Mouse (Mus musculus) stomach, postnatal 0 days (tissue): ENCODE measurements at regions not wholly inside any gene's neighbourhood (a gene's known extent, or its start where the extent isn't known, plus 50 kb on each side); places are given as distances from the start of the nearest gene placed in this dataset.

ENCODE experiments used
- ATAC-seq: fragments of 200-750 bp; cut with Nextera tagmentation; 2 replicates; pipeline ENCODE4 v1.8.0; 2017; ENCODE audit not compliant: low FRiP score, low TSS enrichment
- DNase-seq: peaks from one replicate; pipeline ENCODE4 v3.0.0-alpha.2; 2016; ENCODE audit warnings: low spot score
- H3K27ac ChIP-seq: fragments of 300-500 bp; sonication (generic); replicated peaks from 2 replicates; pipeline ENCODE4 v1.5.1; 2014; ENCODE audit warnings: mild to moderate bottlenecking, control low read depth
- H3K27me3 ChIP-seq: fragments of 300-500 bp; sonication (generic); 2 replicates; pipeline ENCODE4 v1.6.1; 2014; ENCODE audit warnings: low read length; ENCODE audit not compliant: control insufficient read depth, insufficient read depth
- H3K36me3 ChIP-seq: fragments of 300-500 bp; sonication (generic); 2 replicates; pipeline ENCODE4 v1.6.1; 2014; ENCODE audit warnings: low read length, mixed read lengths; ENCODE audit not compliant: control insufficient read depth, insufficient read depth
- H3K4me1 ChIP-seq: fragments of 300-500 bp; sonication (generic); replicated peaks from 2 replicates; pipeline ENCODE4 v1.6.1; 2014; ENCODE audit warnings: antibody characterized with exemption; ENCODE audit not compliant: control insufficient read depth, insufficient read depth
- H3K4me2 ChIP-seq: fragments of 300-500 bp; sonication (generic); replicated peaks from 2 replicates; pipeline ENCODE4 v1.6.1; 2014; ENCODE audit warnings: low read depth, mild to moderate bottlenecking, control low read depth, moderate library complexity
- H3K4me3 ChIP-seq: fragments of 300-500 bp; sonication (generic); 2 replicates; pipeline ENCODE4 v1.5.1; 2014; ENCODE audit warnings: low read depth, low read length, control low read depth
- H3K9ac ChIP-seq: fragments of 300-500 bp; sonication (generic); 2 replicates; pipeline ENCODE4 v1.6.1; 2014; ENCODE audit warnings: mild to moderate bottlenecking, low read length, control low read depth, mixed read lengths
- H3K9me3 ChIP-seq: fragments of 300-500 bp; sonication (generic); 2 replicates; pipeline ENCODE4 v1.6.1; 2016; ENCODE audit warnings: low read length; ENCODE audit not compliant: control insufficient read depth
- CTCF ChIP-seq: IDR thresholded peaks from 2 replicates; pipeline ENCODE4 v1.5.1; 2016; ENCODE audit warnings: antibody characterized with exemption, low read depth, mild to moderate bottlenecking, moderate library complexity
- EP300 ChIP-seq: optimal IDR thresholded peaks from 2 replicates; pipeline ENCODE3; 2016; ENCODE audit warnings: antibody characterized with exemption
- WGBS: fragments of 180-500 bp; shearing (Covaris S2); extraction: QIAGEN DNeasy Blood & Tissue Kit; methylation state at CpG from one replicate; pipeline ENCODE4 v1.1.7; 2014; 5-methylcytosine and 5-hydroxymethylcytosine counted together

DNA sequence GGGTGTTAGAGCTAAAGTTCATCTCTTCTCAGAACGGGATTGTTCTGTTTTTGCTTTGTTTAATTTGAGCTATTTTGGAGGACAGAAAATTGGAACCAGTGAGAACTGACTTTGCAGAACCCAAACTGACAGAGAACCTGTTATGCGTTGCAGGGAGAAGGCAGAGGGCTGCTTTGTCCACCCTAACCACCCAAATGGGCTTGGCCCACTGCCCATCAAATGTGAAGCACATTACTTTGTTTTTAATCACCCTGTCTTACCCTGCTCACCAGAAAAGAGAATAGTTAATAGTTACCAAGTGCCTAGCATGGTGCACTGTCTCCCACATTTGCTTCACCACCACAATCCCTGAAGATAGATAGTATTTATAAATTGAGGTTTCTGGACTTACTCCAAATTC lies 163.0 kb upstream of the Tas2r134 start:
- DNase-seq, result no peak
- Histone ChIP-seq H3K9ac (no peak overlapping the region), H3K27ac (no peak overlapping the region), H3K4me1 (no peaks in the 10 kb centered on the region), H3K4me3 (no peak overlapping the region), H3K4me2 (no peak overlapping the region), H3K36me3 (no peaks in the 10 kb centered on the region), H3K9me3 (no peaks in the 10 kb centered on the region), H3K27me3 (no peaks in the 10 kb centered on the region)
- no peak for ATAC-seq
- no peak for TF ChIP-seq EP300
- 57% methylated on average over 2 of the region's 2 CpGs for WGBS

DNA sequence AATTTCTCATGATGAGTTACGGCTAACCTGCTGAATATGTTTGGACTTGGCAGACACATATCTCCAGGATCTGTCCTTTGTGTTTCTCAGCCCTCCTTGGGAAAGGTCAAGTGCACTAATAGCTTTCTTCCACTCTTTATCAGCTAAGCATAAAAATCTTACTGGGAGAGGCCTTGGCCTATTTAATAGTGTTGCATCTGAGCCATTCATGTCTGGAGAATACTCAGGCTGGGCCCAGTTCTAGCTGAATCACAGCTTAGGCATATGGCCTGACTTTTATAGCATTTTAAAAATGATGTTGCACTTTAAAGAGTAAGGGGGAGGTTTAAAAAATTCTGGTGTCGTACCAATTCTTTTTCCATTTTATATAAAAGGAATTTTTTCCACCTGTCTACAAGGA lies 166.4 kb upstream of the Tas2r134 start:
- no peak overlapping the region for H3K4me2 ChIP-seq
- TF ChIP-seq CTCF, result no peak
- no peak for TF ChIP-seq EP300
- H3K4me1 ChIP-seq, result no peaks in the 10 kb centered on the region
- H3K27me3 ChIP-seq, result no peaks in the 10 kb centered on the region
- DNase-seq, result no peak
- ATAC-seq, result no peak
- no peak overlapping the region for H3K9ac ChIP-seq
- no peak overlapping the region for H3K27ac ChIP-seq
- no peaks in the 10 kb centered on the region for H3K36me3 ChIP-seq
- 69% methylated on average over 2 of the region's 2 CpGs for WGBS
- no peaks in the 10 kb centered on the region for H3K9me3 ChIP-seq
- H3K4me3 ChIP-seq, result no peak overlapping the region

DNA sequence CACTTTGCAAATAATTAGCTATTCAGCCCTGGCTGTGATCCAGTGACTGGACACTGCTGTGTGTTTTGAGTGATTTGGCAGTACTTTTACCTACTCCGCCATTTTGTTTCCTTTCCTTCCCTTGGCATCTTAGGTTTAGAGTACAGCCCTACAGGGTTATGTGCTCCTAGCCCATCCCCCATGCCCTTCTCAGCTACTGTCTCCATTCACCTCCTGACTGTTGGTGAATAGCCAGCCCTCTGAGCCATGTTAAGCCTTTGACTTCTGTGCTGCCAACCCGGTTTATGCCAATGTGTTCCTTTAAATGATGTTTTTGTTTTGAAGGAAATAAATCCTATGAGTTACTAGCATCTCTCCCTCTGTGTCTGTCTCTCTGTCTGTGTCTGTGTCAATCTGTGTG lies 167.8 kb upstream of the Tas2r134 start:
- WGBS, result 84% methylated on average over 2 of the region's 2 CpGs
- no peak for ATAC-seq

DNA sequence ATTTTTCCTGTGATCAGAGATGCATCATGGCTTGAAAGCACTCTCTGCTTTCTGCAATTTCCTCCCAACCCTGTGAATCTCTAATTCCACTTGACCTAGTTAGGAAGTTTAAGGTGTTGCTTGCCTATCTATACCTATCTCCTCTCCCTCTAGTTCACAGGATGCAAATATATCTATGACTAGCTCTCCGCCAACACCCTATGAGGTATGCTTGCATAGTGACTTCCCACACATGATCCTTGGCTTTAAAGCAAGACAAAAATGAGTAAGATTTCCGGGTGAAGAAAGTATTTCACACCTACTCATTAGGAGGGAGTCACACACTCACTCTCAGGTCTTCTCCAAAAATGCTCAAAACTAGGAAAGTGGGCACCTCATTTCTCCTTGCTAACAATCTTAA lies 169.6 kb upstream of the Tas2r134 start:
- no peak for TF ChIP-seq CTCF
- TF ChIP-seq EP300, result no peak
- no peaks in the 10 kb centered on the region for H3K9me3 ChIP-seq
- H3K4me2 ChIP-seq, result no peak overlapping the region
- H3K27me3 ChIP-seq, result no peaks in the 10 kb centered on the region
- no peak for DNase-seq
- WGBS, result 81% methylated on average over 2 of the region's 2 CpGs
- H3K36me3 ChIP-seq, result no peaks in the 10 kb centered on the region
- no peak overlapping the region for H3K4me3 ChIP-seq
- no peak overlapping the region for H3K27ac ChIP-seq
- no peaks in the 10 kb centered on the region for H3K4me1 ChIP-seq
- no peak for ATAC-seq
- no peak overlapping the region for H3K9ac ChIP-seq

More for the DNA sequence above, 167.8 kb upstream of the Tas2r134 start:
- no peak overlapping the region for H3K9ac ChIP-seq
- DNase-seq, result no peak
- no peak overlapping the region for H3K27ac ChIP-seq
- H3K36me3 ChIP-seq, result no peaks in the 10 kb centered on the region
- H3K4me1 ChIP-seq, result no peaks in the 10 kb centered on the region
- H3K4me3 ChIP-seq, result no peak overlapping the region
- H3K9me3 ChIP-seq, result no peaks in the 10 kb centered on the region
- H3K4me2 ChIP-seq, result no peak overlapping the region
- TF ChIP-seq EP300 (no peak), CTCF (no peak)
- H3K27me3 ChIP-seq, result no peaks in the 10 kb centered on the region

DNA sequence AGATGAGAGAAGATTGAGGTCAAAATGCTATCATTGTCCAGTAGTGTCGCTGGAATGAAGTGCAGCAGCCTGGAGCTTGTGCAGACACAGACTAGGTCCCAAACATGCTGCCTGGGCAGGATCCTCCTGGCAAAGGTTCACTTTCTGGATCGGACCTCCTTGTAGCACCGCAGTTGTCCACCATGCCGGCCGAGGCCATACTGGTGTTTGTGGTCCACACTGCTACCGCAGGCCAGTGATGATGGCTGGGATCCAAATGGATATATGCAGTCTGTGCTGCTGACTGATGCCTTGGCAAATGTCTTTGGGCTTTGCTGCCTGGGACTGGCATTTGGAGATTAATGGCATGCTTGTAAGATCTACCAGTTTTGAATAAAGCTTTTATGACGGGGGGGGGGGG lies 174.5 kb upstream of the Tas2r134 start:
- no peak overlapping the region for H3K4me2 ChIP-seq
- WGBS, result 83% methylated on average over 7 of the region's 7 CpGs
- no peak overlapping the region for H3K9ac ChIP-seq
- H3K9me3 ChIP-seq, result no peaks in the 10 kb centered on the region
- no peak overlapping the region for H3K4me3 ChIP-seq
- H3K27ac ChIP-seq, result no peak overlapping the region
- no peaks in the 10 kb centered on the region for H3K27me3 ChIP-seq
- no peaks in the 10 kb centered on the region for H3K4me1 ChIP-seq
- H3K36me3 ChIP-seq, result no peaks in the 10 kb centered on the region
- ATAC-seq, result no peak
- no peak for DNase-seq
- no peak for TF ChIP-seq CTCF
- no peak for TF ChIP-seq EP300

DNA sequence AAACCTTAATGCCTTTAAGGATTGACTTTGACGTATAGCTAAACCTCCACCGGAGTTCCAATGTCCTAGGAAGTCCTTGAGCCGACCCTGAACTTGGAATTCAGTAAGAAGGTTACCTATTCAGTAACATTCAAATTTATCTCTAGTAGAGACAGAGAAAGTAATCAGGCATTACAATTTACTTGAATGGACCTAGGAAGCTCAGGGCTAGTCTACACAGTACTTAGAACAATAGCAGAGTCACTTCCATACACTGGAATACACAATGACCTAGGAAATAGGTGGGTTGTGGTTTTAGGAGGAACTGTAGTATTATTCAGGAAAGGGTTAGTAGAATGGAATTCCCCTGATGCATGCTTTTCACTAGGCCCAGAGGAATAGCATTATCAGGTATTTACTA lies 179.2 kb upstream of the Tas2r134 start:
- ATAC-seq (no peak), DNase-seq (no peak)
- Histone ChIP-seq H3K4me1 (no peaks in the 10 kb centered on the region), H3K27ac (no peak overlapping the region), H3K9ac (no peak overlapping the region), H3K36me3 (no peaks in the 10 kb centered on the region), H3K4me3 (no peak overlapping the region), H3K9me3 (no peaks in the 10 kb centered on the region), H3K4me2 (no peak overlapping the region), H3K27me3 (no peaks in the 10 kb centered on the region)
- WGBS, result 87% methylated on average over 3 of the region's 3 CpGs
- no peak for TF ChIP-seq CTCF
- TF ChIP-seq EP300, result no peak

DNA sequence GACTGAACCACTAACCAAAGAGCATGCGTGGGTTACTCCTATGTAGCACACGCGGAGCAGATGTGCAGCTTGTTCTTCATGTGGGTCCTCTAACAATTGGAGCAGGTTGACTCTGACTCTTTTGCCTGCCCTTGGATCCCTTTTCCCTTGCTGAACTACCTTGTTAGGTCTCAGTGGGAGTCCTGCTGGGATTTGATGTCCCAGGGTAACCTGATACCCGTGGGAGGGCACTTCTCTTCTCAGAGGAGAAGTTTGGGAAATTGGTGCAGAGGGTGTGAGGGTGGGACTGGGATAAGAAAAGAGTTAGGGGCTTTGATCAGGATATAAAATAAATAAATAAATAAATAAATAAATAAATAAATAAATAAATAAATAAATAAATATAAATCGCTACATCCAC lies 179.7 kb upstream of the Tas2r134 start:
- 92% methylated on average over 5 of the region's 5 CpGs for WGBS
- TF ChIP-seq EP300 (no peak), CTCF (no peak)
- no peak overlapping the region for H3K9ac ChIP-seq
- H3K4me3 ChIP-seq, result no peak overlapping the region
- no peaks in the 10 kb centered on the region for H3K9me3 ChIP-seq
- no peak for ATAC-seq
- H3K36me3 ChIP-seq, result no peaks in the 10 kb centered on the region
- no peak overlapping the region for H3K27ac ChIP-seq
- no peak overlapping the region for H3K4me2 ChIP-seq
- H3K4me1 ChIP-seq, result no peaks in the 10 kb centered on the region
- no peaks in the 10 kb centered on the region for H3K27me3 ChIP-seq
- DNase-seq, result no peak
